Mouse (Mus musculus): ENCODE measurements at regions not wholly inside any gene's neighbourhood (a gene's known extent, or its start where the extent isn't known, plus 50 kb on each side); places are given as distances from the start of the nearest gene placed in this dataset.

DNA sequence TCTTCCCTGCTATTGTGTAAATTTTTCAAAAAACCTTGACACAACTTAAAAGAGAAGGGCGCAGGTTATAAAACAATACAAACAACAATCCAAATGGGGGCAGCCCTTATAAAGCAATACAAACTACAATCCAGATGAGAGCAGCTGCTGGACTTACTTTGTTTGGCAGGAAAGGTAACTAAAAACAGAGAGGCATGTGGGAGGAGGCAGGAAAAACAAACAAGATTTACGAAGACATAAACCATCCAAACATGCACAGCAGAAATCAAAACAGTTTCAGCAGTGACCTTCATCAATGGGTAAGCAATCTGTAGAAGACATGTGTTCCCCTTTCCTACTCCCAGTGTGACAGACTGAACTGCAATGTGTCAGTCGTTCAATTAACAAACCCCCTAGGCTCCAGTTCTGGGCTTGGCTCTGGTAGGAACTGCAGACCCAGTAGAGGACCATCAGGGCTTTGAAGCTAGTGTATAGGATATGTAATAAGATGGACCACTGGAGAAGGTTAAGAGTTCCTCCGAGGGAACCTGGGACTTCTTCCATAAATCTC is 62.9 kb upstream of the Col1a2 start:
- Histone ChIP-seq H3K27me3 (ENCODE audit: control insufficient read depth, insufficient read depth, low read length) (no peaks in the 10 kb centered on the region), H3K4me2 (ENCODE audit: low read depth, low read length) (no peak overlapping the region), H3K27ac (ENCODE audit: low read length) (no peak overlapping the region), H3K9me3 (replicated peaks; ENCODE audit: control insufficient read depth, low read length) (no peaks in the 10 kb centered on the region), H3K9ac (ENCODE audit: low read length) (no peak overlapping the region), H3K36me3 (ENCODE audit: control insufficient read depth, insufficient read depth) (no peaks in the 10 kb centered on the region), H3K4me1 (ENCODE audit: control insufficient read depth, insufficient read depth, low read length) (no peaks in the 10 kb centered on the region), H3K4me3 (ENCODE audit: low read length) (no peak overlapping the region)
- 57% methylated on average over 4 of the region's 4 CpGs for WGBS
- no peak for ATAC-seq (replicated peaks; ENCODE audit: extremely low read depth, insufficient read depth, low FRiP score)

DNA sequence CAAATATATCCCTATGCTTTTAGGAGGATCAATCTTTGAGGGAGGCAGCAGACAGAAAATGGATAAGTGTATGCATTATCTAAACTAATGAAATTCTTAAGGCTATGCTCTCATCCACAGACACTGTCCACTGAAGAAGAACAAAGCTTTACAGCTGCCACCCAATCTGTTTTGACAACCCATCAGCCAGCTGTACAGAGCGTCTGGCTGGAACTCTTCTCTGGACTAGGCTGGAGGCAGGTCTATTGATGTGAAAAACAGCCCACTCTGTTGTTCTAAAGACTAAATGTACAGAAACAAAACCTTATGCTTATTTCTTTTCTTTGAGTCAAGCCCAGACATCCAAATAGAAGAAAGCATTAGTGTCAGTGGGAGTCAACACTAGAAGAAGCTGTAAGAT is 58.7 kb upstream of the Col1a2 start:
- Histone ChIP-seq H3K4me1 (ENCODE audit: control insufficient read depth, insufficient read depth, low read length) (no peaks in the 10 kb centered on the region), H3K4me3 (ENCODE audit: low read length) (no peak overlapping the region), H3K27me3 (ENCODE audit: control insufficient read depth, insufficient read depth, low read length) (no peaks in the 10 kb centered on the region), H3K9me3 (replicated peaks; ENCODE audit: control insufficient read depth, low read length) (no peaks in the 10 kb centered on the region), H3K4me2 (ENCODE audit: low read depth, low read length) (no peak overlapping the region), H3K36me3 (ENCODE audit: control insufficient read depth, insufficient read depth) (no peaks in the 10 kb centered on the region), H3K9ac (ENCODE audit: low read length) (no peak overlapping the region), H3K27ac (ENCODE audit: low read length) (no peak overlapping the region)
- ATAC-seq (replicated peaks; ENCODE audit: extremely low read depth, insufficient read depth, low FRiP score): no peak
- WGBS: 44% methylated on average over 1 of the region's 1 CpGs

DNA sequence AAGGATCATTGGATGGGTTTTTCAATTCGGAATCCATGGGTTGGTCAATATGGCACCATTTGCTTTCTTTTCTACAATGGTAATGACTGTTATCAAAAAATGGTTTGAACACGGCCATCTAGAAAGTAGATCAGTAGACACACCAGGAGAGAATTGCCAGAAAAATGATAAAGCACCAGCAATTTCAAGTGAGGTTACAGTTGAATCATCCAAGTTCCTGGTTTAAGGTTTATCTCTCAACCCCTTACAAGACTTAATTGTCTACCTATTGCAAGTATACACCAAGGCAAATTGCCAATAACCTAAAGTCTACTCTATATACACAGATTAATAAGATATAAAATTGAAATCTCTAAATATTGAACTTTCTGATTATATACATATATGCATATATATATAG is 53.4 kb upstream of the Col1a2 start:
- H3K27me3 ChIP-seq (ENCODE audit: control insufficient read depth, insufficient read depth, low read length): no peaks in the 10 kb centered on the region
- WGBS: 82% methylated on average over 2 of the region's 2 CpGs
- H3K36me3 ChIP-seq (ENCODE audit: control insufficient read depth, insufficient read depth): no peaks in the 10 kb centered on the region
- no peak overlapping the region for H3K4me2 ChIP-seq (ENCODE audit: low read depth, low read length)
- no peaks in the 10 kb centered on the region for H3K9me3 ChIP-seq (replicated peaks; ENCODE audit: control insufficient read depth, low read length)
- H3K4me3 ChIP-seq (ENCODE audit: low read length): no peak overlapping the region
- no peak overlapping the region for H3K27ac ChIP-seq (ENCODE audit: low read length)
- H3K9ac ChIP-seq (ENCODE audit: low read length): no peak overlapping the region
- 0 out of 2 replicates have a peak, but pooled peaks cover 3% of the 10 kb centered on the region for H3K4me1 ChIP-seq (ENCODE audit: control insufficient read depth, insufficient read depth, low read length)
- no peak for ATAC-seq (replicated peaks; ENCODE audit: extremely low read depth, insufficient read depth, low FRiP score)
